Mouse (Mus musculus) bone marrow macrophage, adult 2 months (primary cell): Measurements from ENCODE around the gene Psmf1.

Source experiments
- CTCF ChIP-seq: IDR thresholded peaks from 2 replicates; pipeline ENCODE4 v1.5.1; 2012; ENCODE audit warnings: low read depth, mild to moderate bottlenecking, low read length, moderate library complexity
- POLR2A ChIP-seq: IDR thresholded peaks from 2 replicates; pipeline ENCODE4 v1.6.1; 2012; ENCODE audit warnings: mild to moderate bottlenecking, low read depth, low read length, borderline replicate concordance

- TF ChIP-seq CTCF (no peak), POLR2A (no peak)
Measured at GRCm38 (mm10) chr2:151772169-151772568, 28.2 kb upstream of the Psmf1 start.
